Mouse (Mus musculus): ENCODE data around the gene Tmem266.

DNA sequence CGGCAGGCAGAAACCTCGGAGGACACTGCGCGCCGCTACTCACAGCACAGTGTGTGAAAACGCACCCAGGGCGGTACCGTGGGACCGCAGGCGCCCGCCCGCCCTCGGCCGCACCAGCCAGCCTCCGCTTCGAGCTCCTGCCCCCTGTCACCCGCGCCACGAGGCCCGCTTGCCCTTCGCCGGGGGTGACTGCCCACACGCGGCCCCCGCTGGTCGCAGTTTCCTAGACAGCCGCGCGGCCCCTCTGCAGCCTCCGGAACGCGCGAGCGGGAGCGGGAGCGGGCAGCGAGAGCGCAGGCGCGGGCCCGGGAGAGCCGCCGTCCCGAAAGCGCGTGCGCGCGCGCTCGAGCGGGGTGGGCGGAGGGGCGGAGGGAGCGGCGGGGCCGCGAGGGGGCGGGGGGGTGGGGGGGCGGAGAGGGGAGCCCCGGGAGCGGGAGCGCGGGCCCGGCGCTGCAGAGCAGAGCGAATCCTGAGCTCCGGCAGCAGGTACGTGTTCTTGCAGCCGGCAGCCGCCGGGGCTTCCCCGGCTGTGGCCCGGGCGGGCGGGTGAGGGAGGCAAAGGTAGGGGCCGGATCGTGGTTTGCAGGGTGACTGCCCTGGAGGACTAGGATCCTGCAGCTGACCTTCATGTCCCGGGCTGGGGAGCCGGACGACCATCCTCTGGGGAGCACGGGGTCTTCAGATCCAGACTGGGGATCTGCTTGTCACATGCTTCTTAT lies at the start of gene Tmem266, which contains the start of gene Nrg4:
- TF ChIP-seq CTCF (IDR thresholded peaks at IDR 0.05; ENCODE audit: low read depth, low read length) (no peak), POLR2A (IDR thresholded peaks at IDR 0.05; ENCODE audit: extremely low read depth, insufficient read depth, low read length) (peak; percentile 26; the same call in 1 of the 2 replicates)
